ENCODE assay signal across 36 mouse cellular contexts in genomic region chr2:104419999-104420398, GRCm38 (mm10). TPM values are rescaled to one million over a fixed set of nuclear protein-coding genes. Genes with fewer than 3 reads are reported as not detected.
"Had no signal": no experiment of that assay in that cellular context is flagged by ENCODE, and none has a peak within 500 bp of the region (broad histone marks: within the 10 kb centered on the region; RNA-seq: fewer than 3 reads in every experiment).

No protein-coding gene starts in this region.

- H3K36me3 ChIP-seq: limb, embryonic 10.5 days; limb, embryonic 12.5 days; limb, embryonic 13.5 days; limb, embryonic 15.5 days; liver, embryonic 12.5 days; liver, embryonic 13.5 days; liver, embryonic 15.5 days; lung, embryonic 15.5 days; midbrain, embryonic 10.5 days; midbrain, embryonic 12.5 days; midbrain, embryonic 13.5 days; midbrain, embryonic 15.5 days had no signal

- ATAC-seq: liver, embryonic 12.5 days; liver, postnatal 0 days; lung, postnatal 0 days; midbrain, embryonic 13.5 days; midbrain, embryonic 15.5 days; midbrain, embryonic 16.5 days had no signal

- H3K4me3 ChIP-seq: left cerebral cortex, adult 2 months; limb, embryonic 10.5 days; limb, embryonic 12.5 days; limb, embryonic 13.5 days; limb, embryonic 15.5 days; liver, embryonic 12.5 days; liver, embryonic 13.5 days; liver, embryonic 15.5 days; lung, embryonic 15.5 days; megakaryocyte, embryonic 14.5 days; midbrain, embryonic 10.5 days; midbrain, embryonic 12.5 days; midbrain, embryonic 13.5 days; midbrain, embryonic 15.5 days had no signal

- H3K27me3 ChIP-seq: limb, embryonic 12.5 days; limb, embryonic 13.5 days; limb, embryonic 15.5 days; liver, embryonic 12.5 days; liver, embryonic 13.5 days; lung, embryonic 15.5 days; midbrain, embryonic 12.5 days; midbrain, embryonic 13.5 days; midbrain, embryonic 15.5 days had no signal

- DNase-seq: left cerebral cortex, postnatal 4 days; liver; liver, embryonic 13.5 days; liver, postnatal 0 days; lung, adult 18-20 months; lung, adult 2 months; lung, embryonic 14.5 days; lung, postnatal 10 days; lung, postnatal 14 days; lung, postnatal 36 days; lung, postnatal 4 days; midbrain, embryonic 14.5 days had no signal

- H3K4me2 ChIP-seq: limb, embryonic 12.5 days; limb, embryonic 13.5 days; limb, embryonic 15.5 days; liver, embryonic 11.5 days; liver, embryonic 12.5 days; liver, embryonic 13.5 days; liver, embryonic 15.5 days; lung, embryonic 14.5 days; lung, embryonic 15.5 days; midbrain, embryonic 11.5 days; midbrain, embryonic 12.5 days; midbrain, embryonic 13.5 days; midbrain, embryonic 15.5 days had no signal

RNA-seq across cellular contexts. Expression of gene D430041D05Rik, which starts 9.2 kb away (rescaled TPM):
- total RNA-seq: liver, adult 2 months; megakaryocyte progenitor cell, adult 5-6 weeks; megakaryocyte, adult 5-6 weeks; megakaryocyte-erythroid progenitor cell, adult 5-6 weeks; monocyte, adult 5-6 weeks had no signal
- polyA plus RNA-seq: liver, adult 2 months; liver, embryonic 15.5 days; liver, embryonic 16.5 days; macrophage had no signal
